Comparison of ENCODE assay signal across 8 mouse cellular contexts in the genomic region with DNA sequence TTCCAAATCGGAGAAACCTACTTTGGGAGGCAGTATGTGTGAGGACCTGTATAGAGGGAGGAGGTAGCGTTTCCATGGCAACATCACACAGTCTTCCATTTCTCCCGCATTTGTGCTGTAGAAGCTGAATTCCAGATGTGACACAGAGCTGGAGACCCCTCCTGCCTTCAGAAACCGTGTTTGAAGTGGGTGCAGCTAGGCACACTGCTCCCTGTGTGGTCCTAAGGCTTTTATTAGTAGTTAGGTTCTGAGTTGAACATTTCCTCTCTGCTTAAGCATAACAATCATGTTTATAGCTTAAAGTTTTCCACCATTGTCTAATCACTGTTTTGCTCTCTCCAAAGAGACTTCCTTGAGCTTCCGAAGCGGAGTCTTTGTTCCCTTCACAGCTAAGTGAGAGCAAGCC. TPM values are rescaled to one million over a fixed set of nuclear protein-coding genes. Genes with fewer than 3 reads are reported as not detected.
A peak's percentile ranks its signal among the peaks of the same experiment; 100 is the strongest.
DNase-seq lines count a peak whose midpoint lies in the region; TF ChIP-seq lines count a peak whose summit lies in the region.
"Had no signal": no experiment of that assay in that cellular context is flagged by ENCODE, and none has a peak within 500 bp of the region (broad histone marks: within the 10 kb centered on the region; RNA-seq: fewer than 3 reads in every experiment).

No protein-coding gene starts in this region.

- H3K9ac ChIP-seq in ES-E14 (ENCODE audit: insufficient read depth, low read depth, low read length, poor library complexity, severe bottlenecking): no peak overlapping the region

- no peak overlapping the region for H3K4me3 ChIP-seq in ES-E14 (ENCODE audit: insufficient read depth in 1 of 2, low read depth in 1 of 2, low read length in 2 of 2, poor library complexity in 1 of 2, severe bottlenecking in 1 of 2)
- no peak overlapping the region for H3K4me3 ChIP-seq in hindbrain, embryonic 10.5 days
- 0 out of 2 replicates have a peak overlapping the region, but pooled peaks have one; percentile 11 for H3K4me3 ChIP-seq in midbrain, embryonic 10.5 days

- peaks cover 83% of the 10 kb centered on the region for H3K27me3 ChIP-seq in hindbrain, embryonic 10.5 days (ENCODE audit: insufficient read depth, poor library complexity, severe bottlenecking)
- peaks cover 46% of the 10 kb centered on the region for H3K27me3 ChIP-seq in midbrain, embryonic 10.5 days (ENCODE audit: low read depth, poor library complexity, severe bottlenecking)

- WGBS in hindbrain, embryonic 10.5 days: 25% methylated on average over 6 of the region's 6 CpGs
- 22% methylated on average over 6 of the region's 6 CpGs for WGBS in midbrain, embryonic 10.5 days

- no peaks in the 10 kb centered on the region for H3K9me3 ChIP-seq in ES-E14 (ENCODE audit: control insufficient read depth, insufficient read depth, low read depth, low read length)
- H3K9me3 ChIP-seq in hindbrain, embryonic 10.5 days: no peaks in the 10 kb centered on the region
- H3K9me3 ChIP-seq in midbrain, embryonic 10.5 days (replicated peaks): no peaks in the 10 kb centered on the region

- in situ Hi-C loops in ES-E14 (cut with MboI; ENCODE audit: low sequenced_read_pairs in 2 of 2, unreplicated experiment in 2 of 2): no loop called here

- H3K36me3 ChIP-seq in ES-E14 (ENCODE audit: control insufficient read depth, insufficient read depth, low read length, poor library complexity, severe bottlenecking): no peaks in the 10 kb centered on the region; the same call in 1 of the 2 replicates
- 0 out of 2 replicates have a peak, but pooled peaks cover 4% of the 10 kb centered on the region for H3K36me3 ChIP-seq in hindbrain, embryonic 10.5 days
- H3K36me3 ChIP-seq in midbrain, embryonic 10.5 days: no peaks in the 10 kb centered on the region

- peak overlapping the region; percentile 72 for H3K27ac ChIP-seq in ES-E14 (ENCODE audit: insufficient read depth, low read depth, low read length, poor library complexity, severe bottlenecking)
- H3K27ac ChIP-seq in hindbrain, embryonic 10.5 days: peak overlapping the region; percentile 87
- H3K27ac ChIP-seq in midbrain, embryonic 10.5 days (replicated peaks): peak overlapping the region; percentile 69

- peak; percentile 78 for DNase-seq in ES-E14 (ENCODE audit: low read depth, low spot score)
- peak; percentile 53 for DNase-seq in brain, adult 2 months (ENCODE audit: low read depth, low spot score)
- DNase-seq in hindbrain, embryonic 10.5 days (ENCODE audit: low spot score): no peak
- DNase-seq in midbrain, embryonic 10.5 days (ENCODE audit: low spot score): peak; percentile 58
- DNase-seq in natural killer cell, adult 2 months (ENCODE audit: low spot score in 2 of 2): no peak
- no peak for DNase-seq in kidney, postnatal 4 days
- DNase-seq in kidney, postnatal 25 days: no peak
- DNase-seq: kidney, postnatal 14 days had no signal

- H3K4me1 ChIP-seq in ES-E14 (ENCODE audit: control insufficient read depth in 2 of 2, insufficient read depth in 2 of 2, low read length in 2 of 2, poor library complexity in 1 of 2): peaks cover 20 to 51% of the 10 kb centered on the region in 2 experiments
- peaks cover 87% of the 10 kb centered on the region for H3K4me1 ChIP-seq in hindbrain, embryonic 10.5 days (replicated peaks)
- H3K4me1 ChIP-seq in midbrain, embryonic 10.5 days: peaks cover 88% of the 10 kb centered on the region

TF ChIP-seq in ES-E14, 5 proteins besides CTCF, POLR2A, EP300 and RAD21:
- TF ChIP-seq ZC3H11A (IDR thresholded peaks at IDR 0.05; ENCODE audit: borderline replicate concordance, low read depth, low read length): no peak
- no peak for TF ChIP-seq MAFK (IDR thresholded peaks at IDR 0.05; ENCODE audit: insufficient read depth, low read depth, low read length)
- TF ChIP-seq CHD2 (IDR thresholded peaks at IDR 0.05; ENCODE audit: low read depth, low read length): peak; percentile 67; the same call in 1 of the 2 replicates
- no peak for TF ChIP-seq ZNF384 (IDR thresholded peaks at IDR 0.05; ENCODE audit: low read depth, low read length)

RNA-seq across cellular contexts. Expression of a gene that starts 29.1 kb away (rescaled TPM):
- 28.2 and 43.6 TPM in 2 replicates for total RNA-seq in ES-E14 (2012; rRNA removed)
- 4.0 and 6.5 TPM in 2 replicates for polyA plus RNA-seq in hindbrain, embryonic 10.5 days (2016; fragmentation: Nextera tagmentation; extraction: Ambion mirVana)
- 6.4 and 7.6 TPM in 2 replicates for polyA plus RNA-seq in midbrain, embryonic 10.5 days (2016; fragmentation: Nextera tagmentation; extraction: Ambion mirVana)

RNA-seq across cellular contexts. Expression of a gene that starts 46.8 kb away (rescaled TPM):
- 7.5 and 7.6 TPM in 2 replicates for total RNA-seq in ES-E14 (2012; rRNA removed)
- 2.5 and 3.6 TPM in 2 replicates for polyA plus RNA-seq in hindbrain, embryonic 10.5 days (2016; fragmentation: Nextera tagmentation; extraction: Ambion mirVana)
- 1.6 and 1.9 TPM in 2 replicates for polyA plus RNA-seq in midbrain, embryonic 10.5 days (2016; fragmentation: Nextera tagmentation; extraction: Ambion mirVana)

Comparison
In these comparisons a context has a peak if more than half of its experiments do, and no peak if none do; other contexts are left out.
1. DNase-seq: peak in ES-E14 (single experiment), brain, adult 2 months (single experiment) and midbrain, embryonic 10.5 days (single experiment); none in hindbrain, embryonic 10.5 days (single experiment), natural killer cell, adult 2 months (0 of 2), kidney, postnatal 4 days (0 of 2) and kidney, postnatal 25 days (0 of 2).
2. Peak in every context shown above with its lines, with median percentiles within 50 percentile points of each other: H3K27ac ChIP-seq.